Mouse (Mus musculus): ENCODE data around the gene Kcnf1.

The Kcnf1 gene

GRCm38 (mm10) chr12:17176757-17177092 lies at the start of gene Kcnf1:
TSS of gene Kcnf1 (minus strand) at chr12:17176888.
- DNase-seq = no peak

- DNase-seq = no peak
Measured at GRCm38 (mm10) chr12:17225012-17225411, 48.3 kb upstream of the Kcnf1 start.

- no peak for DNase-seq
Measured at GRCm38 (mm10) chr12:17223050-17223449, 46.4 kb upstream of the Kcnf1 start.

- peak; percentile 51 for DNase-seq
Measured at GRCm38 (mm10) chr12:17221891-17222428, 45.3 kb upstream of the Kcnf1 start.

- no peak for DNase-seq
Measured at GRCm38 (mm10) chr12:17220631-17221030, 43.9 kb upstream of the Kcnf1 start.

- no peak for DNase-seq
Measured at GRCm38 (mm10) chr12:17219107-17219506, 42.4 kb upstream of the Kcnf1 start.

GRCm38 (mm10) chr12:17218390-17218789 lies 41.7 kb upstream of the Kcnf1 start:
- no peak for DNase-seq

GRCm38 (mm10) chr12:17215751-17216150 lies 39.1 kb upstream of the Kcnf1 start:
- DNase-seq = no peak

- DNase-seq = peak; percentile 35
Measured at GRCm38 (mm10) chr12:17202492-17203322, 26.0 kb upstream of the Kcnf1 start.

- no peak for DNase-seq
Measured at GRCm38 (mm10) chr12:17198621-17199020, 21.9 kb upstream of the Kcnf1 start.

- no peak for DNase-seq
Measured at GRCm38 (mm10) chr12:17194140-17194539, 17.5 kb upstream of the Kcnf1 start.

GRCm38 (mm10) chr12:17193311-17193710 lies 16.6 kb upstream of the Kcnf1 start:
- no peak for DNase-seq

GRCm38 (mm10) chr12:17192887-17193286 lies 16.2 kb upstream of the Kcnf1 start:
- DNase-seq = no peak

- peak; percentile 57 for DNase-seq
Measured at GRCm38 (mm10) chr12:17184303-17184775, 7.7 kb upstream of the Kcnf1 start.

- DNase-seq = no peak
Measured at GRCm38 (mm10) chr12:17183788-17184187, 7.1 kb upstream of the Kcnf1 start.

GRCm38 (mm10) chr12:17176041-17176756 lies 489 bp downstream of the Kcnf1 start:
- DNase-seq = peak; percentile 87

GRCm38 (mm10) chr12:17175531-17175951 lies 1.1 kb downstream of the Kcnf1 start:
- peak; percentile 38 for DNase-seq

GRCm38 (mm10) chr12:17175124-17175523 lies 1.6 kb downstream of the Kcnf1 start:
- no peak for DNase-seq

GRCm38 (mm10) chr12:17174134-17174893 lies 2.4 kb downstream of the Kcnf1 start:
- DNase-seq = no peak

- no peak for DNase-seq
Measured at GRCm38 (mm10) chr12:17170406-17170805, 6.3 kb downstream of the Kcnf1 start.

GRCm38 (mm10) chr12:17166116-17166515 lies 10.6 kb downstream of the Kcnf1 start:
- DNase-seq = no peak

GRCm38 (mm10) chr12:17163996-17164395 lies 12.7 kb downstream of the Kcnf1 start:
- no peak for DNase-seq

GRCm38 (mm10) chr12:17159549-17159948 lies 17.1 kb downstream of the Kcnf1 start:
- DNase-seq = no peak
